Mouse (Mus musculus) cortical plate, adult 2 months (tissue): ENCODE data around the gene Elk4. TPM values are rescaled to one million over a fixed set of nuclear protein-coding genes. Genes with fewer than 3 reads are reported as not detected.
A peak's percentile ranks its signal among the peaks of the same experiment; 100 is the strongest.

Experiments
- H3K27ac ChIP-seq: fragments of 200-500 bp; 2 replicates; pipeline ENCODE4 v1.5.1; 2012; ENCODE audit warnings: low read length, control low read depth, inconsistent platforms; ENCODE audit not compliant: insufficient read depth
- H3K4me1 ChIP-seq: fragments of 200-500 bp; 2 replicates; pipeline ENCODE4 v1.6.1; 2011; ENCODE audit warnings: low read length; ENCODE audit not compliant: control insufficient read depth, insufficient read depth
- H3K4me3 ChIP-seq: fragments of 200-500 bp; 2 replicates; pipeline ENCODE4 v1.5.1; 2011; ENCODE audit warnings: mild to moderate bottlenecking, low read length, control low read depth; ENCODE audit not compliant: insufficient read depth
- CTCF ChIP-seq: fragments of 200-500 bp; IDR thresholded peaks from 2 replicates; pipeline ENCODE4 v1.5.1; 2011; ENCODE audit warnings: mild to moderate bottlenecking, control low read depth, low read length; ENCODE audit not compliant: insufficient read depth; ENCODE audit errors: extremely low read depth
- POLR2A ChIP-seq: fragments of 200-500 bp; IDR thresholded peaks from 2 replicates; pipeline ENCODE4 v1.6.1; 2011; ENCODE audit warnings: mild to moderate bottlenecking, low read length, control low read depth; ENCODE audit not compliant: insufficient read depth; ENCODE audit errors: extremely low read depth
- polyA plus RNA-seq: library from polyadenylated mRNA; depleted of rRNA; stranded (reverse); fragments of >200 nt; gene quantifications from 2 replicates; pipeline ENCODE4 v1.2.3, GENCODE M21; 2012

Elk4 gene
- polyA plus RNA-seq, 1 experiment, result 20.3 TPM

- no peak overlapping the region for H3K4me3 ChIP-seq
- TF ChIP-seq POLR2A (no peak), CTCF (no peak)
- H3K27ac ChIP-seq, result no peak overlapping the region
- H3K4me1 ChIP-seq, result no peaks in the 10 kb centered on the region; the same call in 1 of the 2 replicates
Observed at GRCm38 (mm10) chr1:132001880-132002330, 5.5 kb upstream of the Elk4 start.

DNA sequence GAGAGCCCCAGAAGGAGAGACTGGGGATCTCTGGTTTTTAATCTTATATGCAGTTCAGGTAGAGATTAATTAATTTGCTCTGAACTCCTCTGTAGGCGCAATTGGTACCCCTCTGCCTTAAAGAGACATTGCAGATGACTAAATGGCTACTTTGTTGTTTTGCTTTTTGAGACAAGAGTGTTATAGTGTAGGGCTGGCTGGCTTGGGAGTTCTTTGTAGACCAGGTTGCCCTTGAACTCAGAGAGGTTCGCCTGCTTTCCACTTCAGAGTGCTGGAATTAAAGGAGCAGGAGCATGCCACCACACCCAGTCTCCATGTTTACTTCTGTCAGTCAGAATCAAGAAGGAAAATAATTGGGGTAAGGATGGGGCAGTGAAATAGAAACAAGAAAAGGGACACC is 4.3 kb upstream of the Elk4 start:
- TF ChIP-seq POLR2A (no peak), CTCF (no peak)
- no peak overlapping the region for H3K4me3 ChIP-seq
- H3K27ac ChIP-seq, result no peak overlapping the region
- H3K4me1 ChIP-seq, result no peaks in the 10 kb centered on the region; the same call in 1 of the 2 replicates

DNA sequence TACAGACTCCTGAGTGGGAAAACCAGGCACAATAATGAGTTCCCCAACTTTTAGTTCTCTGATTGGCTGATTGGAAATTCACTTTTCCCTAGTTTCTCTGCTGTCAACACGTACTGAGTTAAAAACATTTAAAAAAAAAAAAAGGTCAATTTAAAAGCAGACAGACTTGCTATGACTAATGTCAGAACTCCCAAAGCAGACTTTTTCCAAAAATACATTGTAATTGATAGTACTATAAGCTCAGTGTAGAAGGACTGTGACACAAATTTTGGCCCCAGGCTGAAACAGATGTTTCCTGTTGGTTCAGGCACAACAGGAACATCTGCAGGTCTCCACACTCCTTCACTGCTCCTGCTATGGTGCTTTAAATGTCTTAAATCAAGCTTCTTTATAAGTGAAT is 3.6 kb upstream of the Elk4 start:
- no peak for TF ChIP-seq POLR2A
- no peak for TF ChIP-seq CTCF
- H3K27ac ChIP-seq, result no peak overlapping the region
- H3K4me1 ChIP-seq, result peaks cover under 1% of the 10 kb centered on the region; the same call in 1 of the 2 replicates
- no peak overlapping the region for H3K4me3 ChIP-seq

DNA sequence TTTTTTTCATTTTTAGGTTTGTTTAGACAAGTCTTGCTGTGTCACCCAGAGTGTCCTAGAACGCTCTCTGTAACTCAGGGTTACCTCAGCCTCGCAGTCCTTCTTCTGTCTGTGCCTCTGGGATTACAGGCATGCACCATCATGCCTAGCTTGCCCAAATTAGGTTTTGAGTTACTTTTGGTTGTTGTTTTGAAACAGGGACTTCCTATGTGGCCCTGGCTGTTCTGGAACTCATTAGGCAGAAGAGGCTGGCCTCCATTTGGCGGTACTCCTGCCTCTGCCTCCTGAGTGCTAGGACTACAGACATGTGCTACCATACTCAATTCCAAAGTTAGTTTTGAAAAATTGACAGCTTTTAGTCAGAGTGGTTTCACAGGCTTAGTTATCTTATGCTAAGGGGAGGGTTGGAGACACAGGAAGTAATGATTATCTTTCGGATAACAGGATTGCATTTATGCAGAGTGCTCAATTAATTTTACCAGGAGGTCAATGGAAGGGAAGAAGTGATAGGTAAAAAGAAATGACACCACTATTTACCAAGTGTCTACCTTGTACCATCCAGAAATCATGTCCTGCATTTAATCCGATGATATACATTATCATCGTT is 2.7 kb upstream of the Elk4 start:
- Histone ChIP-seq H3K4me1 (peaks cover 5% of the 10 kb centered on the region), H3K27ac (no peak overlapping the region), H3K4me3 (no peak overlapping the region)
- TF ChIP-seq CTCF, result no peak
- no peak for TF ChIP-seq POLR2A

DNA sequence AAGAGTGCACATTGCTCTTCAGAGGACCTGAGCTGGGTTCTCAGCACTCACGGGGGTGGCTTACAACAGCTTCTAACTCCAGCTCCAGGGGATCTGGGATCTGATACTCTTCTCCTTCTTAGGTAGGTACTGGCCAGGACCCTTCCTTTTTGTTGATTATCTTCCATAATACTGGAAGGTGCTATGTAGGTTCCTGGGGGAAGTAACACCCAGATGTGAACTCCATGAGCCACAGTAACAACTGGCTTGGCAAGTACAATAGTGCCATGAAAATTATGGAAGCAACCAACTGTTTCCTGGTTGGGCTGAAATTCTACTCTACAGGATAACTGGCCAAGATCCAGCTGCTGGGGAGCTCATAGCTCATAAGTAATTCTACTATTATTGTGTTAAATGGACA is 1.9 kb upstream of the Elk4 start:
- no peak overlapping the region for H3K27ac ChIP-seq
- no peak overlapping the region for H3K4me3 ChIP-seq
- no peak for TF ChIP-seq POLR2A
- no peak for TF ChIP-seq CTCF
- H3K4me1 ChIP-seq, result peaks cover 5% of the 10 kb centered on the region

GRCm38 (mm10) chr1:132006046-132006445 is 1.4 kb upstream of the Elk4 start:
- Histone ChIP-seq H3K27ac (no peak overlapping the region), H3K4me1 (peaks cover 5% of the 10 kb centered on the region), H3K4me3 (no peak overlapping the region)
- TF ChIP-seq CTCF (no peak), POLR2A (no peak)

DNA sequence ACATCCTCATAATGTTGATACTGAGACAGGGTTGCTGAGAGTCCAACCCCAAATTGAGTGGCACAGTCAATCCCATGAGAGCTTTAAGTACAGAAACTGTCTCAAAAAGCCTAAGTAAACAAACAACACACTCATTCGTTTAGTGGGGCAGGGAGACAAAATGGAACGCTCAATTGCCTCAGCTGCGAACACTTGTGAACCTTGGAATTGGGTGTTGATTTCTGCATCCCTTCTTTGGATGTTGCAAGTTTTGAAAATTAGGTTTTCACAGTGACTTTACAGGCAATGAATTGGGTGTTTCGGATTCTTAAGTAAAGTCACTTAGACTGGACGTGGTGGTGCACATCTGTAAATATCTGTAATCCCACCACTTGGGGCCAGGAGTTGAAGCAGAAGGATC is 686 bp upstream of the Elk4 start:
- TF ChIP-seq POLR2A (no peak), CTCF (no peak)
- peaks cover 5% of the 10 kb centered on the region for H3K4me1 ChIP-seq
- H3K4me3 ChIP-seq, result no peak overlapping the region; the same call in 1 of the 2 replicates
- H3K27ac ChIP-seq, result no peak overlapping the region; the same call in 1 of the 2 replicates

GRCm38 (mm10) chr1:132007828-132008827 is 721 bp downstream of the Elk4 start:
- Histone ChIP-seq H3K27ac (peak overlapping the region; percentile 99), H3K4me1 (peaks cover 5% of the 10 kb centered on the region), H3K4me3 (peak overlapping the region; percentile 81)
- TF ChIP-seq POLR2A, result 0 out of 2 replicates have a peak, but pooled peaks have one; percentile 51
- no peak for TF ChIP-seq CTCF

DNA sequence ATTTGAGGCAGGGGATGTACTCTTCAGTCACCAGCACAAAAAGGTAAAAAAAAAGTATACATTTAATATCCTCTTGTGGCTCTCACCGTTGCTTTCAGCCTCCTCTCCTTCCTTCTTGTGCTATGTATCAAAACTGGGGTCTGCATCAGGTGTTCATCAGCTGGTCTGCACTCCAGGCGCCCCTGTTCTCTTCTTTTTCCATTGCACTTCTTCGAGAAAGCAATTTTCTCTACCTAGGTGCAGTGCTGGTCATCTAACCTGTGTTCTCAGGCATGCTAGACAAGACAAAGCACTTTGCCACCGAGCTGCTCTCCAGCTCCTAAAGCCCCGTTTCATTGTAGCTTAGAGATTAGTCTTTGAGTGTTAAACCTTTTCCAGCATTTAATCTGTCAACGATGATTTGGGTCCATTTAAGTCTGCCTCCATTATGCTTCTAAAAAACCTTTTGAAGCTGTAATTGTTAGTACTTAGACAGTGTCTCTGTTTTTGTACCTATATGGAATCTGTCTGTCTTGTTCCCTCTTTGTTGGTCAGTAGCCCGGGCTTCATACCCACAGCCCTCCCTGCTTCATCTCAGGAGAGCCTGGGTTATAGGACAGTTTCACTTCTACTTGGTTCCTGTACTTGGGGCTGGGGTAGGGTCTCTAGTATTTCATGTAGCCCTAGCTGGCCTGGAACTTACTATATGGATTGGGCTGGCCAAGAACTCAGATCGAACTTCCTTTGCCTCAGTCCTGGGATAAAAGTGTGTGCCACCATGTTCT is 1.7 kb downstream of the Elk4 start:
- no peak overlapping the region for H3K27ac ChIP-seq
- peaks cover 5% of the 10 kb centered on the region for H3K4me1 ChIP-seq
- TF ChIP-seq CTCF (no peak), POLR2A (no peak)
- H3K4me3 ChIP-seq, result peak overlapping the region; percentile 81; the same call in 1 of the 2 replicates
